Mouse (Mus musculus): ENCODE measurements around the gene Gm4353.

GRCm38 (mm10) chr7:116060739-116061138 lies 23.7 kb downstream of the Gm4353 start:
- no peak for TF ChIP-seq POLR2A (IDR thresholded peaks at IDR 0.05; ENCODE audit: borderline replicate concordance, insufficient read depth, low read length)
- TF ChIP-seq CTCF (IDR thresholded peaks at IDR 0.05; ENCODE audit: borderline replicate concordance, insufficient read depth, low read depth, low read length): no peak

Measured in cerebellum, adult 2 months (tissue).